Mouse (Mus musculus): ENCODE data around the gene Psmg3. TPM values are rescaled to one million over a fixed set of nuclear protein-coding genes. Genes with fewer than 3 reads are reported as not detected.

The Psmg3 gene
- total RNA-seq, 2 experiments from 2014 or later: 15.2 to 17.6 TPM

- no peak for ATAC-seq (ENCODE audit: poor library complexity, severe bottlenecking)
Observed at GRCm38 (mm10) chr5:139796001-139796620, 30.6 kb downstream of the Psmg3 start.

DNA sequence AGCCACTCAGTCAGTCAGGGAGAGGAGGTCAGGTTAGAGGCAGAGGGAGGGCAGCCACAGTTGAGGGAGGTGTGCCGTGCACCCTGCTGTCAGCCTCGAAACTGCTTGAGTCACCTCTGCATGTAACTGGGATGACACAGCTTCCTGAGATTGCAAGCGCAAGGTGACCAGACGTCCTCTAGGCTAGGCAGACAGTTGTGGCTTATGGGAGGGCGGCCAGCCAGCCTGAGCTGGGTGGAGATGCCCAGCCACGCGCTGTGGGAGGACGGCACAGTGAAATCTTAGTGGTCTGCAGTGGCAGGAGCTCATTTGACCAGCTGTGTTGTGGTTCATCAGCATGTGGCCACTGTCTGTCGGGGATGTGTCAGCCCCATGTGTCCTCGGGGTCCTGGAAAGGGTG is 31.7 kb downstream of the Psmg3 start:
- peak; percentile 53 for ATAC-seq (ENCODE audit: poor library complexity, severe bottlenecking)

GRCm38 (mm10) chr5:139794137-139794536 is 32.5 kb downstream of the Psmg3 start:
- ATAC-seq (ENCODE audit: poor library complexity, severe bottlenecking): no peak

DNA sequence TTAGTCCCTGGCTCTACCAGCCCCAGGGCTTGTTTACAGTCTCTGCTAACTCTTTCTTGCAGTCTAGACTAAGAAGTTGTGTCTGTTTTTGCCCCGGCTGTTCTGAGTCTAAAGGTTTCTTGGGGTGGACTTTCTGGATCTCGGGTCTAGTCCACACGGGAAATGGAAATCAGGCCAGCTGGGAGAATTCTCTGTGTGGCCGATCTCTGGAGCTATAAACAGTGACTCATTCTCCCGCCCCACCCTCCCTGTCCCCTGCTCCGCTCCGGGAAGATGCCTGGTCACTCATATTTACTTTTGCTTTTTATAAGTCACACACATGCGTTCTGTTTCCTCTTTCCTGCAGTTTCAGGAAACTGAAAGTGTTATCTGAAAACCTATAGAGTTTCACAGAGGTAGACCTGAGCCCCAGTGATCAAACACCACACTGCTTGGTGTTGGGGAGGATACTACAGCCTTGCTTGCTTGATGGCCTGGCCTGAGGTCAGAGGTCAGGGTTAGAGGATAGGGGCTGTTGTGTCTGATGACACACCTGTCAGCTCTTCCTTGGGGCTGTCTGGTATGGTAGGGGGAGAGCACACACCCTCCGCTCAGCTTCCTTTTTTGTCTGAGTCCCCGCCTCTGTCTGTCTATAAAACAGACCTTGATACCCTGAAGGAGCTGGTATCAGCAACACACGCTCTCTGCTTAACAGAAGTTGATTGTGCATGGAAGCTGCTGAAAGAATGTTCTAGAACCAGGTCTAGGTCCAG is 33.2 kb downstream of the Psmg3 start:
- ATAC-seq (ENCODE audit: poor library complexity, severe bottlenecking): peak; percentile 11

DNA sequence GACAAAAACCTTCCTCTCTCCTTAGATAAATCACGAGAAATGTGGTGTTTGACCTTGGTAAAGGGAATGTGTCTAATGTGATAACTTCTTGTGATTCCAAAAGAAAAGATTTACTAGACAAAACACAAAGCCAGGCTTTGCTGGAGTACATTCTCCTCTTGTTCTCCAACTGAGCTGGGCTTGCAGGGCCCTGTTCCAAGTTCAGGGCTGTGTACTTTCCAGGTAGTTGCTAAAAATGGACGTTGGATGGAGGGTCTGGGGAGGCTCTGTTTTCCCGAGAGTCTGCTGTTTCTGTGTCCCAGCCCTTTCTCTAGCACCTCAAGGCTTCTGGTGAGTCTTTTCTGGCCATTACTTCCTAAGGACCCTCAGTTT is 33.7 kb downstream of the Psmg3 start:
- no peak for ATAC-seq (ENCODE audit: poor library complexity, severe bottlenecking)

GRCm38 (mm10) chr5:139792159-139792775 is 34.4 kb downstream of the Psmg3 start:
- ATAC-seq (ENCODE audit: poor library complexity, severe bottlenecking): no peak

- peak; percentile 69 for ATAC-seq (ENCODE audit: poor library complexity, severe bottlenecking)
Observed at GRCm38 (mm10) chr5:139791227-139792158, 35.2 kb downstream of the Psmg3 start, which contains the start of gene Mafk. TSS of gene Mafk (plus strand) at chr5:139791513.

DNA sequence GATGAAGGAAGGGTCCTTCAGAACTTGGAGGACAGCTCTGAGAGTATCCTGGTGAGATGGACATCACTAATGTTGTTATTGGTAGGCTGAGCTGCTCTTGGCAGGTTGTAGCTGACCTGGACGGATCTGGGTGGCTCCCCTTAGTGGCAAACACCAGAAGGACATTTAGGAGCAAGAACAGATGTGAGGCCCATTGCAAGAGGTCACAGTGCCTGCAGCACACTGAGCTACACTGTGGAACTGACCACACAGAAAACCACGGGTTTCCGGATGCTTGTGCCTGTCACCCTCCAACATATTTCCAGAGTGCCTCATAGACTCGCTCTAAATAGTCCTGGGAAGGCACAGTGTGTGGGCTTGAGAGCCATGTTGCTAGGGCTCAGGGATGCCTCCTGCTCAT is 37.2 kb downstream of the Psmg3 start:
- no peak for ATAC-seq (ENCODE audit: poor library complexity, severe bottlenecking)

DNA sequence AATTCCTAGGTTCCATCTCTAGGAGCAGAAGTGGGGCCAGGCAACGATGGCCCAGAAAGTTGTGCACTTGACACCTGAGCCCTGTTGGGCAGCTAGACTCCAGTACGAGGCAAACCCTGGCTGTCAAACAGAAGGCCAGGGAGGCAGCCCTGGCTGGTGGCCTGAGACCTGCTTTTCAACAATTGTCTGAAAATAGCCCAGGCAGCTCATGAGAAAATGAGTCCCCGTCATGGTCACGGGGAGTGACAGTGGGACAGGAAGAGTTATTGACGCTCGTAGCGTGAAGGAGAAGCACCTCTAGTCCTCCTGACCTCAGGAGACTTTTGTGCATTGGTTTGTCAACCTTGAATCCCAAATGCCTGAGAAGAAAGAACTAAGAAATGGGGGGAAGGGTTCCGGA is 45.3 kb downstream of the Psmg3 start:
- ATAC-seq (ENCODE audit: poor library complexity, severe bottlenecking): no peak

DNA sequence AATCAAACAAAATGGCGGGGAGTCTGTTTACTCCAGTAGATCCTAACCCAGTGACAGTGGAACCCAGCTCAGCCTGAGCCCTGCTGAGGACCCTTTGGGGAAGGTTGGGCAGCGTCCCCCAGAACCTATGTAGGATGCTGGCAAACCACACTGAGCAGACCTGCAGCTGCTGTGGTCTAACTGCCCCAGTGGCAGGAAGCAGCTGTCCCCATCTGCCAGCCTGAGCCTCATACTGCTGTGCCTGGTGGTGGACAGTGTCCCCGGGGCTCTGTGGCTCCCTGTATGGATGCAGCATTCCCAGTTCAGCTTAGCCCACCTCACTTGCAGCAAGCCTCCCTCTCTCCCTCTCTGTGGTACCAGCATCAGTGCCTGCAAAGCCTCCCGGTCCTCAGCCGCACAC is 49.7 kb downstream of the Psmg3 start:
- no peak for ATAC-seq (ENCODE audit: poor library complexity, severe bottlenecking)

- ATAC-seq (ENCODE audit: poor library complexity, severe bottlenecking): peak; percentile 98
Observed at GRCm38 (mm10) chr5:139775216-139775926, 51.3 kb downstream of the Psmg3 start, which contains the start of gene Ints1. TSS of gene Ints1 (minus strand) at chr5:139775674.

Other genes starting within 250 kb of the Psmg3 start
- 5.4 and 7.0 TPM in 2 replicates for gene Micall2, start 90.5 kb downstream of the Psmg3 start, total RNA-seq (2015)
- gene Micall2, start 90.5 kb downstream of the Psmg3 start, total RNA-seq (2017): 1.8 and 2.9 TPM in 2 replicates
- gene Ints1, start 51.2 kb downstream of the Psmg3 start, total RNA-seq (2015): 25.5 and 41.7 TPM in 2 replicates
- gene Ints1, start 51.2 kb downstream of the Psmg3 start, total RNA-seq (2017): 15.9 and 31.2 TPM in 2 replicates
- gene Mafk, start 35.4 kb downstream of the Psmg3 start, total RNA-seq (2015): 9.7 and 10.1 TPM in 2 replicates
- 18.2 and 20.9 TPM in 2 replicates for gene Mafk, start 35.4 kb downstream of the Psmg3 start, total RNA-seq (2017)
- gene Tmem184a, start 7.0 kb downstream of the Psmg3 start, total RNA-seq (2015): not detected in 2 replicates
- not detected in 2 replicates for gene Tmem184a, start 7.0 kb downstream of the Psmg3 start, total RNA-seq (2017)
- not detected in 2 replicates for gene Gm26938, start 478 bp downstream of the Psmg3 start, total RNA-seq (2015)
- 0.18 TPM in 1 of 2 replicates, not detected in the other for gene Gm26938, start 478 bp downstream of the Psmg3 start, total RNA-seq (2017)
- gene Elfn1, start 81.1 kb upstream of the Psmg3 start, total RNA-seq (2015): not detected in 2 replicates
- gene Elfn1, start 81.1 kb upstream of the Psmg3 start, total RNA-seq (2017): not detected in 2 replicates